12 mouse cellular contexts compared by ENCODE assay signal in the genomic region with DNA sequence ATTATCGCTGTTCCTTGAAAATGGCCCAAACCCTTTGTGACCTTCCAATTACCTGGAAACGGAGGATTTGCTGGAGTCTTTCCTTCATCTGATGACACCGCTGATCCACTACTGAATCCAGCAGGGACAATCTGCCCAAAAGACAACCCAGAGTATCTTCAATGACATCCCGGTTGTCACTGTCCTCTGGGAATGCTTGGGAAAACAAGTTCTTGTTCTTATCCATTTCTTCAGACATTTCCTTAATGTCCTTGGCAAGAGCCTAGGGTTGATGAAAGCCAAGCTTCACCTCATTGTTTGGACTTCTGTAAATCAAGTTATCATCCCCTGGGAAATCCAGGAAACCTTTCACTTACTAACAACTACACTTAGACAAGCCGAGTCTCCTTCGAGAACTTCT.
"Had no signal": no experiment of that assay in that cellular context is flagged by ENCODE, and none has a peak within 500 bp of the region (broad histone marks: within the 10 kb centered on the region; RNA-seq: fewer than 3 reads in every experiment).

No protein-coding gene starts in this region.

- H3K4me2 ChIP-seq: liver, embryonic 13.5 days; midbrain, embryonic 11.5 days had no signal

- H3K27ac ChIP-seq: left cerebral cortex, adult 2 months; liver, embryonic 13.5 days had no signal

- H3K4me3 ChIP-seq: left cerebral cortex, adult 2 months; liver, embryonic 13.5 days had no signal

- H3K27me3 ChIP-seq: liver, embryonic 13.5 days had no signal

- DNase-seq: kidney, postnatal 10 days; kidney, postnatal 36 days; layer of hippocampus, postnatal 36 days; liver, embryonic 13.5 days; lung, adult 2 months; lung, postnatal 14 days; lung, postnatal 4 days; midbrain, embryonic 14.5 days; thymus, adult 18-20 months; thymus, postnatal 36 days had no signal

- H3K4me1 ChIP-seq: liver, embryonic 13.5 days had no signal

- H3K9me3 ChIP-seq: liver, embryonic 13.5 days had no signal

- H3K9ac ChIP-seq: liver, embryonic 13.5 days had no signal
